Mouse (Mus musculus): ENCODE data around the gene Slc47a1.

DNA sequence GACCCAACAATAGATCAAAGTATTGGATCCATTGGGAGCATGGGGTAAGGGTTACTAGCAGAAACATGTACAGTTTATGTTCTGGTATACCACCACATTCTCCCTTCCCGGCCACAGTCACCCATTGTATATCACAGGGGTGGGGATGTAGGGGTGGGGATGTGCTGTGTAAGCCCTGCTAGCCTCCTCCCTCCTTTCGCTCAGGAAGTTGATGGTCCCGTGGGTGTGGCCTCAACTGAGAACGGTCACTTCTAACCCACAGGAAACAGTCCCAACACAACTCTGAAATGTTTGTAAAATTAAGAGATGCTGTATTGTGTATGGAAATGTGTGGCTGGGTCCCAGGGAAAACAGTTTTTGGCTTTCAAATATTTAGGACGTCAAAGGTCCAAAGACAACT lies 35.3 kb upstream of the Slc47a1 start:
- no peak for TF ChIP-seq EP300 (IDR thresholded peaks at IDR 0.05; ENCODE audit: low read depth)
- TF ChIP-seq CTCF (IDR thresholded peaks at IDR 0.05; ENCODE audit: low read depth): no peak

Data from liver, embryonic 14.5 days (tissue).